Mouse (Mus musculus) splenic B cell, adult 2 months (primary cell): ENCODE results near the gene Dad1.
A peak's percentile ranks its signal among the peaks of the same experiment; 100 is the strongest.

Experiments
- DNase-seq: peaks from one replicate; pipeline ENCODE4 v3.0.0-alpha.2; 2011; ENCODE audit warnings: low read depth, low spot score
- H3K27me3 ChIP-seq: 2 replicates; pipeline ENCODE4 v1.6.1; 2012; ENCODE audit warnings: mild to moderate bottlenecking, low read length, moderate library complexity, mixed read lengths; ENCODE audit not compliant: control insufficient read depth, poor library complexity, insufficient read depth, severe bottlenecking
- H3K36me3 ChIP-seq: 2 replicates; pipeline ENCODE4 v1.6.1; 2012; ENCODE audit warnings: mild to moderate bottlenecking, low read length, moderate library complexity, mixed read lengths; ENCODE audit not compliant: control insufficient read depth, poor library complexity, insufficient read depth, severe bottlenecking

Gene Dad1

DNA sequence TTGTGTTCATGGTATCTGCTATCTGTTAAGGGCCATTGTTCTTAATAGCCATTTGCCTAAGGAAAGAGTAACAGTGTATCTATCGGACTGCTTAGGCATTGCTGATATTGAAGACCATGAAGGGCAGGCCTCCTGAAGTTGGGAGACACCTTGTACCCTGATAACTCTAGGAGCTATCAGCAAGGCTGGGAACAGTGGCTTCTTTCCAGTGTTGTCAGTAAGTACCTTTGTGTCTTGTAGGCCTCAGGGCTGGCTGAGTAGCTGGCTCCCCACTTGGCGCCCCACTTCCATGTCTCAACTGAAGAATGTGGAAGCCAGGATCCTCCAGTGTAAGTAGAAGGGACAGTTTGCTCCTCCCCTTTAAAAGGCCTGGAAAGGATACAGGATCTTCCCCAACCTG is 7.5 kb upstream of the Dad1 start:
- H3K27me3 ChIP-seq: no peaks in the 10 kb centered on the region
- DNase-seq: no peak
- no peaks in the 10 kb centered on the region for H3K36me3 ChIP-seq

DNA sequence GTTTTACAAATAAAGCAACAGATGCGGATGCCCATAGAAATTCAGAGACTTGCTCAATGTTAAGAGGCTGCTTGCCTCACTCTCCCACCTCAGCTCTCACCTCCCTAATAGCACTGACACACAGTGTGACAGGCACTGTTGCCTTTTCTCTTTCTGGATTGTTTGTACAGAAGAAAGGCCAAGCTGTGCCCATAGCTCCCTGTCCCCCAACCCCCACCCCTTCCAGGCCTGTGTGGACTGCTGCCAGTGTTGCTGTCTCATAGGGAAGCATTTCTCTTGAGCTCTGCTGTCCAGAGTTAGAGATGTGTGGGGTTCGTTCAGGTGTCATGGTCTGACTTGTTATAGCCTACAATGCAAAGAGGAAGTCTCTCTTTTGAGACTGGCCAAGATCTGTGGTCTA is 6.3 kb upstream of the Dad1 start:
- Histone ChIP-seq H3K36me3 (no peaks in the 10 kb centered on the region), H3K27me3 (no peaks in the 10 kb centered on the region)
- DNase-seq: peak; percentile 19

DNA sequence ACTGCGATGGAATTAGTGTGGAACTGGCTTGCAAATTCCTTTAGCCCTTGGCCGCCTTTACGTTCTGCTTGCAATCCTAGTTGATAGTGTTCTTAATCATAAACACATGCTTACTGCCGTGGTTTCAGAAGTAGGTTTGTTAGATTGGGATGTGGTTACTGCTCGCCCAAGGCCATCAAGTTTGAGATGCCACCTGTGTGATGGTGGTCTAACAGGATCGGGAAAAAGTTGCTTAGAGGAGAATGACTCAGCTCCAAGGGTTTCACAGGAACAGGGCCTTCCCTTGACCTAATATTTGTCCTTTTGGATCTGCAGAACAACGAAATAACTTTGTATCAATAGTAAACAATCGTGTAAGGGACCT is 5.8 kb upstream of the Dad1 start:
- Histone ChIP-seq H3K27me3 (no peaks in the 10 kb centered on the region), H3K36me3 (no peaks in the 10 kb centered on the region)
- DNase-seq: no peak

DNA sequence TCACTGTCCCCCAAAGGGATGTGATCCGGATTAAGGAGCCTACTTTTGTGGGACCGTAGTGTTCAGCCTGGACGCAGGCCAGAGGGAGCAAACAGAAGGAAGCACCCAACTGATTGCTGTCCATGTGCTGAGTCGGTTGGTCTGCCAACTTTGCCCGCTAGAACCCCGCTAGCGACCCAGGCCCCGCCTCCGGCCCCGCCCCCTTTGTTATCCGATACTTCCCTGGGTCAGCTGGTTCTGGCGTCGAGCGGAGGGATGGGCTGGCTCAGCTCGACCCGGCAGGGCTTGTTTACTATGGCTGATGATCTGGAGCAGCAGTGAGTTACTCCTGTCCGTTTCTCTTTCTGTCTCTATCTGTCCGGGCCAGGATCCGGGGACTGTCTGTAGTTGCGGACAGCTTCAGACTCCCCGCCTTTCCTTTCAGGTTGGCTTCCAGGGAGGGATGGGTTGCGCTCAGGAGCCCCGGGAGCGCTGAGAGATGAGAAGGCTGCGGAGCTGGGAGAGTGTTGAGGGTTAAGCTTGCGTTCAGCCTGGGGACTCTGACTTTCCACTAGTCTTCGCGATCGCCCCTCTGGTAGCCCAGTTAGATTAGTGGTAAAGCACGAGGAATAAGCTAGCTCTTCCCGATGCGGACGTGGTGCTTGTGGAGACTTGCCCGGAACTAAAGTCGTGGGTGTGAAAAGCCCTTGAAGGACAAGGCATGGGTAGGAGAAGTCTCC is 5.3 kb upstream of the Dad1 start:
- DNase-seq: peak; percentile 78
- Histone ChIP-seq H3K36me3 (no peaks in the 10 kb centered on the region), H3K27me3 (no peaks in the 10 kb centered on the region)

DNA sequence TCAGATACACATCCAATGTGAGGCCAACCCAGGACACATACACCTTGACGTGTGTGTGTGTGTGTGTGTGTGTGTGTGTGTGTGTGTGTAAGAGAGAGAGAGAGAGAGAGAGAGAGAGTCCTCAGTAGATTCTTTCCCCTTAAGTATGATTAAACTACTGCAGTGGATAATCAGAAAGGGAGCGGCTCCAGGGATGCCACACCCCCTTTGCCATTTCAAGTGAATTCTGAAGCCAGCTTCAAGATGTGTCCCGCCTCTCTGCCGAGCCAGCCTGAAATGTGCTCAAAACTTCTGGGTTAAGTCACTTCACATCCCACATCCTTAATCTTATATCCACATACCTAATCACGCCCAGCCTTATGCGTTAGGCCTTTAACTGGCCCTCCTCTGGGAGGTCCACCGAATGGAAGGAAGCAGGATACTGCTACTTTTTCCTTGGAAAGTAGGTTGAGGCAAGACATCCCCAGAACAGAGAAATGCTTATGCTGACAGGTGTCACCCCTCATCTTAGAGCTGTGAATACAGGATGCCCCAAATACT is 4.3 kb upstream of the Dad1 start:
- Histone ChIP-seq H3K27me3 (no peaks in the 10 kb centered on the region), H3K36me3 (no peaks in the 10 kb centered on the region)
- DNase-seq: no peak

DNA sequence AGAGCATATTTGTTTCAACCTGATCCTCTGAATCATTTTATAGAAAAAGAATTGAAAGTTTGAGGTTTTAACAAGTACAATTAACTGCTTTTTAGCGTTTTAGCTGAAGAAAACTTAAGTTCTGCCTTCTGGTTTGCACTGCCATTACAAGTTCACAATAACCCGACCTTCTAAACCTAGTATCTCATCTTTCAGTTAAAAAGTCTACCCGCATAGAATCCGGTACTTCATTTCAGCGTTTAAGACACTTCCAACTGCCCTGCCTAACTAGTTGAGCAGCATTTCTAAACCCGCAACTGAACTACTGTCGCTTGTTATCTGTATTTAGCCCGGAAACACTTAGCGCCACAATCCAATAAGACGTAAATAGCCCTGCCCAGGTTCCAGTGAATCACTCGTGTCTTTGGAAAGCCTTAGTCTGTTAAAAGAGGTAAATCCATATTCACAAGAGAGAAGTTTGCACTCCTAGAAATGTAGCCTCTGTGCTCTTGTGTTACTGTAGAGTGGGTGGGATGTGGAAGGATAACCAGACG is 832 bp upstream of the Dad1 start:
- Histone ChIP-seq H3K27me3 (no peaks in the 10 kb centered on the region), H3K36me3 (no peaks in the 10 kb centered on the region)
- no peak for DNase-seq

DNA sequence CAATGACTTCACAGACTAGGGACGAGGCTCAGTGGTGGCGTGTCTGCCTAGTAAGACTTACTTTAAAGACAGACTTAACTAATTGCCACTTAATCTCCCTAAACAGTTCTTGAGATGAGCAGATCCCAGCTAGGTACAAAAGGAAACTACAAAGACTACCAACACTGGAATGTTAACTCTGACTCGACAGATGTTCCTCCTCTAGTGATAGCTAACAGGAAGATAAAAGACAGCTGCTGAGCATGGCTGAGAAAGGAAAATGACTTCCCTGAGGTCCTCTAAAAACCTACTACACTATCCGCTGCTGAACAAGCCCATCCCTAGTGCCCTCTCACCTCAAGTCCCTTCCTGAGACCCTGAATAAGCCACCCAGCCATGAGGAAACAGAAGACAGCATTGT is 3.8 kb downstream of the Dad1 start:
- Histone ChIP-seq H3K27me3 (no peaks in the 10 kb centered on the region), H3K36me3 (peaks cover 10% of the 10 kb centered on the region)
- no peak for DNase-seq

DNA sequence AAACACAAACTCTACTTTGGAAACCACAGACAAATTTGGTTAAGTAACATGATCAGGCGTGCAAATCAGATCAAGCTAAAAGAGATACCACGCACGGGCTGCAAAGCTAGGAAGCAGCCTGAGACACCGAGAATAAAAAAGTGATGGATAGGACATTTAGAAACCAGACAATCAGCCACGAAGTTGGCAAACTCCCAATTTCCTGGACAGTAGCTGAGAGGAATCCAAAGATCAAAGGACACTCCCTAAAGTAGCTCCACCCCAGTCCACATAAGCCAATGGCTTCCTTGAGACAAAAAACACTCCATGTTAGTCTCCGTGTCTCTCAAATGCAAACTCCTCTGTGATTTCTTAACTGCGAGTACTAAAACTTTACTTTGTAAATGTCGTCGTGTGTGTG is 4.6 kb downstream of the Dad1 start:
- Histone ChIP-seq H3K36me3 (peaks cover 10% of the 10 kb centered on the region), H3K27me3 (no peaks in the 10 kb centered on the region)
- DNase-seq: no peak

DNA sequence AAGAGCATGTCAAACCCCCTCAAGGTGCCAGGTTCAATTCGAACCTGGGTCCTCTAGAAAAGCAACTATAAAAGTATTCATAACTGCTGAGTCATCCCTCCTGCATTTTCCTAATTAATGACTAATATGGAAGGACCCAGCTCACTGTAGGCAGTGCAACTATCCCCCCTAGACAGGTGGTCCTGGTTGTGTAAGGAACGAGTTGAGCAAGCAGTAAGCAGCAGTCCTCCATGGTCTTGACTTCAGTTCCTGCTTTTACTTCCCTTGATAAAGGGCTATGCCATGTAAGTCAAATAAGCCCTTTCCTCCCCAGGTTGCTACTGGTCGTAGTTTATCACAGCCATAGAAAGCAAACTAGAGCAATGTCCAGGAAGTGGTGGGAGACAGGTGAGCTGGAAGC is 7.7 kb downstream of the Dad1 start:
- no peak for DNase-seq
- H3K36me3 ChIP-seq: peaks cover 19% of the 10 kb centered on the region

DNA sequence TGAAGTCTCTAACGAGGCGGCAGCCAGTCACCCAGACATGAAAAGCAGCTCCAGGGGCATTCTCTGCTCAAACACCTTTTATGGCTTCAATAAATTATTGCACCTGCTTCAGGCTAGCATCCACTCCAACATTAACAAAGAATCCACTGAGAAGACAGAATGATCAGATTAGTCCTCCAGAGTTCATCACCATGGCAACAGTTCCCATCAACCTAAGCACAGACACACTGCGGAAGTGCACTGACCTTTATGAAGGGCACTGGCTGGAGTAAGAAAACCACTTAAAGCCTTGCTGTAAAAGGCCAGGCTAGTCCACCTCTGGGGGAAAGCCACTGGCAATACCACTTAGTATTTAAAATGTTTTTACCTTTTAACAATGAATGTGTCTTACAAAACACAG is 9.7 kb downstream of the Dad1 start:
- no peak for DNase-seq
- Histone ChIP-seq H3K27me3 (no peaks in the 10 kb centered on the region), H3K36me3 (peaks cover 27% of the 10 kb centered on the region)

More for the DNA sequence above, 7.7 kb downstream of the Dad1 start:
- no peaks in the 10 kb centered on the region for H3K27me3 ChIP-seq

DNA sequence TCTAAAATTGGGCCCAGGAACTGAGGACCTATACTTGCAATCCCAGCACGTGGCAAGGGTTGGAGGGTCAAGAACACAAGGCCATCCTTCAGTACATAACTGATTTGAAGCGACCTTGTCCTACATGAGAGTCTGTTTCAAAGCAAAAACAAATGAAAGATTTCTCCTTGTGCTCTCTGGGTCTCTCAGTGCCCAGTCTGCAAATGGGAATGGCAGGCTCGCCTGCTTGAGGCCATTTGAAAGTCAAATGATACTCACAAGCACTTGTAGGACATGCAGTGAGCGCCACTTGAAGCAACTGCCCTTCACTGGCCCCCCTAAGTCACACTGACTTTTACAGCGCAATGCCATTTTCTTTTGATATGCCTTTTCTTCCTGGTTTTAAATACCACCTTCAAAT is 13.4 kb downstream of the Dad1 start:
- Histone ChIP-seq H3K36me3 (peaks cover 17% of the 10 kb centered on the region), H3K27me3 (no peaks in the 10 kb centered on the region)
- DNase-seq: no peak

DNA sequence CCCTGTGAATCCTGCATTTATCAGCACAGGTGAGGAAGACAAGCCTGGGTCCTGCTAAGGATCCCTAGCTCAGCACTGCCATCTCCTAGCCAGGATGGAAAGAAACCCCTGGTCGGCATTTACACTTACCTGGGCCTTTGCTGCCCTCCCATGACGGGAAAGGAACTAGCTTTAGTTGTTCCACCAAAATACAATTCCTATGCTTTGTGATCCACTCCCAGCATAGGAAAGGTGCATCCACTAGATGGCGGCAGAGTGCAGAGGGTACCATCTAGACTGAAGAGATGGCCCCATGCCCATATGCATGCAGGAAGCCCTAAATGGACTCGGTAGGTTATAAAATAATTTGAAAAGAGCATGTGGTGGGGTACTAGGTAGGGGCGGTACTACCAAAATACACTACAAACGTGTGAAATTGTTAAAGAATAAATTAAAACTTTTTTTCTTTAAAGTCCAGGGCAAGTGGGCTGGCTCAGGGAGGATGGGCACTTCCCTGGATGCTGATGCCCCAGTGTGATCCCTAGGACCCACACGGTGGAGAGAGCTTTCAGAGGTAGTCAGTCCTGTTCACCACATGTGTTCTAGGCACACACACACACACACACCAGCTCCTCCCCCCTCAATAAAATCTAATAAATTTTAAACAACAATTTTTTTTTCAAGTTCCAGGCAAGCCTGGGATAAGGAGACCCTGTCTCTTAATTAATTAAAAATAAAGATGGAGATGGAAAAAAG is 14.7 kb downstream of the Dad1 start:
- peak; percentile 90 for DNase-seq
- H3K36me3 ChIP-seq: peaks cover 20% of the 10 kb centered on the region
- H3K27me3 ChIP-seq: no peaks in the 10 kb centered on the region

DNA sequence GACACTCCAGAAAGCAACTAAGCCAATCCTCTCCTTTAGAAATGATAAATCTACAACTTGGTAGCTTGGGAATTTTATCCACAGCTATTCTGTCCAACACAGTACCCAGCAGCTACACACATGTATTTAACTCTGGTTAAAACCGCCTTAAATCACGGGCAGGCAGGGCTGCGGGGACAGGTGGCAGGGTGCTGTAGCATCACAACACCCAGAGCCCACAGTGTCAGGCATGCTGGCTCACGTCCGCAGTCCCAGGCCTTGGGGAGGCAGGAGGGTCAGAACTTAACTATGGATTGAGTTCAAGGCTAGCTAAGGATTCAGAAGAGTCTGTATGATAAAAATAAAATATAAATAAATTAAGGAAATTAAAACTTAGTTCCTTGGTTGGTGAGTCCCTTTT is 17.0 kb downstream of the Dad1 start:
- peaks cover 15% of the 10 kb centered on the region for H3K36me3 ChIP-seq
- no peak for DNase-seq
- no peaks in the 10 kb centered on the region for H3K27me3 ChIP-seq

DNA sequence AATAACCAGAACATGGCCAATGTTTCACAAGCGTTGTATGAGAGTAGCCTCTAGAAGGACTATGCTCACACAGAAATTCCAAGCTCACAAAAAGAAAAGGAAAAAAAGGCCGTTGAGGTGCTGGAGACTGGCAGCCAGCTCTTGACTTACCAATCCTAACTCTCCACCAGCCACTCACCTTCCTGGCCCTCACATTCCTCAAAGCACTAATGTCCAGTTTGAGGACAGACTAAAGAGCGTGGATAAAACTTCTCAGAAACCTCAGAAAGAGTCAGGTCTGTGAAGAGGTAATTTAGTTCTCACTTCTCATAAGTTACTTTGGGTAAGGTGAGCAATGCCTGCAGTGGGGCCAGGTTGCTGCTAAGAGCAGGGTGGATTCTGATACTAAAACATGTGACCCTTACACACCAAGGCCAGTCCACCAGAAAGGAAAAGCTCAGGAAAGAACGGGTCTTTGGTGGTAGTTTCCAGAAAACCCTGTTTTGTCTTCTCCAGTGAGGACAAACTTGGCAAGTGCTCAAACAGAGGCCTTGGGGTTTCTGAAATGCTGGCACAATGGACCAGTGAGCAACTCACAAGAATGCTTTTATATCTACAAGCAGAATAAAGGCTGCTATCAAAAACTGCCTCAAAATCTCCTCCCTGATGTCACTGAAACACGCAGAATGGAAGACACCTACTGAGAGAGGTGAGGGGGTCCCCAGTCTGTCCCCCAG is 17.9 kb downstream of the Dad1 start:
- no peaks in the 10 kb centered on the region for H3K27me3 ChIP-seq
- DNase-seq: no peak

More for the DNA sequence above, 17.9 kb downstream of the Dad1 start:
- H3K36me3 ChIP-seq: peaks cover 11% of the 10 kb centered on the region
